11 mouse cellular contexts compared by ENCODE assay signal in the genomic region with DNA sequence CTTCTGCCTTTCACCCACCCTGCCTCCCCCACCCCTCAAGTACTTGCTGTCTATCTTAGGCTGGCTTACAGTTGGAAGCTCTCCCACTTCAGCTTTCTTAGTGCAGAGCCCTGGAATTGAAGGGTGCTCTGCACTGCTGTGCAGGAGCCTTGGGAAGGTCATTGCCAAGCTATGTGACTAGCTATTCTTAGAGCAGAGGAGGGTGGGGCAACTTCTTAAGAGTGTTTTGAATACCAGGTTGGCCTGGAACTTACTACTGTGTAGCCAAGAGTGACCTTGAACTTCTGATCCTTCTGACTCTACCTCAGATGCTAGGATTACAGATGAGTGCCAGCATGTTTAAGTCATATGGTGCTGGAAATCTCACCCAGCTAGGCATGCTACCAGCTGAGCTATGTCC. TPM values are rescaled to one million over a fixed set of nuclear protein-coding genes. Genes with fewer than 3 reads are reported as not detected.
"Had no signal": no experiment of that assay in that cellular context is flagged by ENCODE, and none has a peak within 500 bp of the region (broad histone marks: within the 10 kb centered on the region; RNA-seq: fewer than 3 reads in every experiment).

No protein-coding gene starts in this region.

- DNase-seq: kidney, postnatal 10 days; kidney, postnatal 36 days; left cerebral cortex, postnatal 4 days; liver, postnatal 0 days; lung, embryonic 14.5 days; midbrain, embryonic 14.5 days; thymus, adult 2 months; thymus, postnatal 14 days had no signal

RNA-seq across cellular contexts. Expression of gene Gm44503, which starts 37.5 kb away (rescaled TPM):
- total RNA-seq: layer of hippocampus, postnatal 14 days; left cerebral cortex, adult 8-10 months; midbrain, postnatal 0 days had no signal
